Mouse (Mus musculus) left cerebral cortex, postnatal 10 days (tissue): ENCODE measurements around the gene Rhobtb1. TPM values are rescaled to one million over a fixed set of nuclear protein-coding genes. Genes with fewer than 3 reads are reported as not detected.
A peak's percentile ranks its signal among the peaks of the same experiment; 100 is the strongest.

Source experiments
- DNase-seq, 2 experiments: peaks; one replicate each; pipeline ENCODE4 v3.0.0; 2021 to 2022; ENCODE audit warnings: low spot score in 2 of 2, mixed read lengths in 1 of 2; ENCODE audit errors: extremely low spot score in 1 of 2
- intact Hi-C: fragments of 180-260 bp; cut with DNase I; formaldehyde crosslinking; loops from one replicate; pipeline ENCODE4 v1.15.1; 2025
- total RNA-seq, 2 experiments: library from RNA; stranded (reverse); gene quantifications; 2 replicates each; pipeline ENCODE4 v1.2.3; 2021

The Rhobtb1 gene
- total RNA-seq, 2 experiments from 2014 or later, result 10.0 to 14.4 TPM

- intact Hi-C loops, result no loop called here
- no peak for DNase-seq
These were observed 104.4 kb downstream of the Rhobtb1 start for GRCm38 (mm10) chr10:69255594-69255993.

GRCm38 (mm10) chr10:69257592-69258133 lies 106.4 kb downstream of the Rhobtb1 start:
- intact Hi-C loops, result no loop called here
- no peak for DNase-seq

GRCm38 (mm10) chr10:69258588-69258987 lies 107.4 kb downstream of the Rhobtb1 start:
- DNase-seq, result peak in 1 of 2 experiments; percentile 61
- intact Hi-C loops, result no loop called here

GRCm38 (mm10) chr10:69259161-69259560 lies 107.9 kb downstream of the Rhobtb1 start:
- intact Hi-C loops, result no loop called here
- DNase-seq, result no peak

- DNase-seq, result no peak
- intact Hi-C loops, result no loop called here
These were observed 108.7 kb downstream of the Rhobtb1 start for GRCm38 (mm10) chr10:69259929-69260328.

- DNase-seq, result no peak
- intact Hi-C loops, result no loop called here
These were observed 111.9 kb downstream of the Rhobtb1 start for GRCm38 (mm10) chr10:69262918-69263822.

- intact Hi-C loops, result no loop called here
These were observed 112.7 kb downstream of the Rhobtb1 start for GRCm38 (mm10) chr10:69263906-69264305.

GRCm38 (mm10) chr10:69265421-69265820 lies 114.2 kb downstream of the Rhobtb1 start:
- no peak for DNase-seq
- intact Hi-C loops, result no loop called here

More at GRCm38 (mm10) chr10:69263906-69264305, 112.7 kb downstream of the Rhobtb1 start:
- no peak for DNase-seq

- intact Hi-C loops, result no loop called here
- DNase-seq, result no peak
These were observed 116.9 kb downstream of the Rhobtb1 start for GRCm38 (mm10) chr10:69268061-69268643.

GRCm38 (mm10) chr10:69271436-69271835 lies 120.2 kb downstream of the Rhobtb1 start:
- no peak for DNase-seq
- intact Hi-C loops, result no loop called here

- no peak for DNase-seq
- intact Hi-C loops, result no loop called here
These were observed 123.0 kb downstream of the Rhobtb1 start for GRCm38 (mm10) chr10:69274275-69274674.

- intact Hi-C loops, result no loop called here
- no peak for DNase-seq
These were observed 123.5 kb downstream of the Rhobtb1 start for GRCm38 (mm10) chr10:69274705-69275104.

GRCm38 (mm10) chr10:69275811-69276775 lies 124.9 kb downstream of the Rhobtb1 start:
- intact Hi-C loops, result no loop called here
- DNase-seq, result peak in 1 of 2 experiments; percentile 50

- intact Hi-C loops, result no loop called here
- DNase-seq, result no peak
These were observed 125.7 kb downstream of the Rhobtb1 start for GRCm38 (mm10) chr10:69276920-69277435.

- intact Hi-C loops, result no loop called here
- DNase-seq, result no peak
These were observed 127.8 kb downstream of the Rhobtb1 start for GRCm38 (mm10) chr10:69278764-69279606.

- no peak for DNase-seq
- intact Hi-C loops, result no loop called here
These were observed 128.4 kb downstream of the Rhobtb1 start for GRCm38 (mm10) chr10:69279607-69279978.

- DNase-seq, result no peak
- intact Hi-C loops, result no loop called here
These were observed 135.7 kb downstream of the Rhobtb1 start for GRCm38 (mm10) chr10:69286939-69287338.

- no peak for DNase-seq
- intact Hi-C loops, result no loop called here
These were observed 136.9 kb downstream of the Rhobtb1 start for GRCm38 (mm10) chr10:69288086-69288485.
